In genomic region chr17:3295097-3295496, GRCm38 (mm10) we compare ENCODE assay signal across 22 mouse cellular contexts. TPM values are rescaled to one million over a fixed set of nuclear protein-coding genes. Genes with fewer than 3 reads are reported as not detected.
DNase-seq lines count a peak whose midpoint lies in the region; ATAC-seq and TF ChIP-seq lines count a peak whose summit lies in the region.
"Had no signal": no experiment of that assay in that cellular context is flagged by ENCODE, and none has a peak within 500 bp of the region (broad histone marks: within the 10 kb centered on the region; RNA-seq: fewer than 3 reads in every experiment).

No protein-coding gene starts in this region.

- 0 out of 2 replicates have a peak, but pooled peaks have one; percentile 43 for ATAC-seq in kidney, embryonic 16.5 days (ENCODE audit: low FRiP score, low TSS enrichment)
- ATAC-seq in common myeloid progenitor, adult 5-6 weeks (replicated peaks; ENCODE audit: low read depth, poor library complexity, severe bottlenecking), result 0 out of 2 replicates have a peak, but pooled peaks have one; percentile 25
- peak; percentile 74 for ATAC-seq in intestine, postnatal 0 days
- peak; percentile 67; the same call in 1 of the 2 replicates for ATAC-seq in stomach, embryonic 16.5 days (ENCODE audit: insufficient read depth, low FRiP score)
- ATAC-seq: forebrain, embryonic 15.5 days; midbrain, embryonic 15.5 days had no signal

- no peak for TF ChIP-seq CTCF in intestine, postnatal 0 days (IDR thresholded peaks at IDR 0.05; ENCODE audit: low read depth)

- peaks cover 9% of the 10 kb centered on the region for H3K4me1 ChIP-seq in kidney, embryonic 16.5 days (ENCODE audit: insufficient read depth, low read length)
- 0 out of 2 replicates have a peak, but pooled peaks cover 3% of the 10 kb centered on the region for H3K4me1 ChIP-seq in intestine, postnatal 0 days (replicated peaks; ENCODE audit: control insufficient read depth, insufficient read depth, low read length)
- H3K4me1 ChIP-seq in stomach, embryonic 16.5 days (ENCODE audit: control insufficient read depth, insufficient read depth, low read length), result peaks cover 4% of the 10 kb centered on the region; the same call in 1 of the 2 replicates
- H3K4me1 ChIP-seq: forebrain, embryonic 15.5 days; hindbrain, embryonic 12.5 days; liver, embryonic 13.5 days; midbrain, embryonic 15.5 days had no signal

- H3K36me3 ChIP-seq in kidney, embryonic 16.5 days (ENCODE audit: insufficient read depth, low read length), result no peaks in the 10 kb centered on the region
- H3K36me3 ChIP-seq in intestine, postnatal 0 days (ENCODE audit: control insufficient read depth, insufficient read depth), result no peaks in the 10 kb centered on the region
- H3K36me3 ChIP-seq in stomach, embryonic 16.5 days (ENCODE audit: control insufficient read depth, insufficient read depth, low read length), result 0 out of 2 replicates have a peak, but pooled peaks cover 3% of the 10 kb centered on the region
- H3K36me3 ChIP-seq: liver, embryonic 13.5 days; midbrain, embryonic 15.5 days had no signal

- no peak overlapping the region for H3K9ac ChIP-seq in kidney, embryonic 16.5 days (replicated peaks; ENCODE audit: low read length)
- no peak overlapping the region for H3K9ac ChIP-seq in intestine, postnatal 0 days (ENCODE audit: low read depth, low read length)
- H3K9ac ChIP-seq in stomach, embryonic 16.5 days (ENCODE audit: low read length), result no peak overlapping the region
- H3K9ac ChIP-seq: forebrain, embryonic 15.5 days; hindbrain, embryonic 12.5 days; liver, embryonic 13.5 days; midbrain, embryonic 15.5 days; neural tube, embryonic 13.5 days had no signal

- H3K27me3 ChIP-seq in kidney, embryonic 16.5 days (ENCODE audit: insufficient read depth, low read length), result no peaks in the 10 kb centered on the region
- H3K27me3 ChIP-seq in intestine, postnatal 0 days (replicated peaks; ENCODE audit: control insufficient read depth, insufficient read depth, low read length), result no peaks in the 10 kb centered on the region
- H3K27me3 ChIP-seq in stomach, embryonic 16.5 days (ENCODE audit: control insufficient read depth, insufficient read depth, low read length), result no peaks in the 10 kb centered on the region
- H3K27me3 ChIP-seq: forebrain, embryonic 15.5 days; hindbrain, embryonic 12.5 days; liver, embryonic 13.5 days; megakaryocyte, embryonic 14.5 days; midbrain, embryonic 15.5 days; neural tube, embryonic 13.5 days had no signal

- no peak overlapping the region for H3K4me3 ChIP-seq in kidney, embryonic 16.5 days (ENCODE audit: low read length)
- no peak overlapping the region for H3K4me3 ChIP-seq in intestine, postnatal 0 days (ENCODE audit: low read depth, low read length)
- no peak overlapping the region for H3K4me3 ChIP-seq in stomach, embryonic 16.5 days (replicated peaks; ENCODE audit: low read length)
- H3K4me3 ChIP-seq: forebrain, embryonic 15.5 days; hindbrain, embryonic 12.5 days; liver, embryonic 13.5 days; megakaryocyte, embryonic 14.5 days; midbrain, embryonic 15.5 days; neural tube, embryonic 13.5 days had no signal

- H3K4me2 ChIP-seq in kidney, embryonic 16.5 days (replicated peaks; ENCODE audit: low read depth, low read length), result no peak overlapping the region
- no peak overlapping the region for H3K4me2 ChIP-seq in intestine, postnatal 0 days (replicated peaks; ENCODE audit: low read depth)
- no peak overlapping the region for H3K4me2 ChIP-seq in stomach, embryonic 16.5 days (ENCODE audit: low read depth, low read length)
- H3K4me2 ChIP-seq: forebrain, embryonic 15.5 days; heart, embryonic 11.5 days; hindbrain, embryonic 12.5 days; liver, embryonic 13.5 days; midbrain, embryonic 15.5 days; neural tube, embryonic 13.5 days had no signal

- 19% methylated on average over 2 of the region's 2 CpGs for WGBS in kidney, embryonic 16.5 days
- 10% methylated on average over 2 of the region's 2 CpGs for WGBS in intestine, postnatal 0 days
- 15% methylated on average over 2 of the region's 2 CpGs for WGBS in stomach, embryonic 16.5 days

- no peaks in the 10 kb centered on the region for H3K9me3 ChIP-seq in kidney, embryonic 16.5 days (ENCODE audit: low read length)
- H3K9me3 ChIP-seq in intestine, postnatal 0 days (ENCODE audit: control insufficient read depth), result no peaks in the 10 kb centered on the region
- no peaks in the 10 kb centered on the region for H3K9me3 ChIP-seq in stomach, embryonic 16.5 days (replicated peaks; ENCODE audit: control insufficient read depth, low read length)
- H3K9me3 ChIP-seq: forebrain, embryonic 15.5 days; hindbrain, embryonic 12.5 days; liver, embryonic 13.5 days; megakaryocyte, embryonic 14.5 days; midbrain, embryonic 15.5 days; neural tube, embryonic 13.5 days had no signal

- H3K27ac ChIP-seq in kidney, embryonic 16.5 days (ENCODE audit: low read length), result no peak overlapping the region
- peak overlapping the region; percentile 50; the same call in 1 of the 2 replicates for H3K27ac ChIP-seq in intestine, postnatal 0 days (ENCODE audit: low read depth, low read length)
- H3K27ac ChIP-seq in stomach, embryonic 16.5 days (ENCODE audit: low read length), result no peak overlapping the region
- H3K27ac ChIP-seq: forebrain, embryonic 15.5 days; hindbrain, embryonic 12.5 days; liver, embryonic 13.5 days; midbrain, embryonic 15.5 days; neural tube, embryonic 13.5 days had no signal

- DNase-seq in kidney, postnatal 4 days, result no peak
- DNase-seq in adrenal gland, adult 8-10 months, result no peak
- DNase-seq in embryo, embryonic 9.5 days (ENCODE audit: extremely low spot score), result no peak
- DNase-seq: adrenal gland, adult 2 months; cerebellum, adult 18-20 months; cerebellum, postnatal 14 days; embryo, embryonic 11 days; heart, postnatal 14 days; kidney, adult 8-10 months; liver, embryonic 13.5 days; lung, adult 2 months; right cerebral cortex, adult 18-20 months had no signal

RNA-seq across cellular contexts. Expression of gene Tiam2, which starts 31.3 kb away (rescaled TPM):
- polyA plus RNA-seq in kidney, embryonic 16.5 days (2015; fragmentation: Nextera tagmentation; extraction: Ambion mirVana), result 5.0 and 5.5 TPM in 2 replicates
- total RNA-seq in common myeloid progenitor, adult 5-6 weeks (2017), result 3.5 and 4.6 TPM in 2 replicates
- 1.9 and 2.1 TPM in 2 replicates for polyA plus RNA-seq in intestine, postnatal 0 days (2015; fragmentation: Nextera tagmentation; extraction: Ambion mirVana)
- polyA plus RNA-seq in stomach, embryonic 16.5 days (2015; fragmentation: Nextera tagmentation; extraction: Ambion mirVana), result 4.7 and 5.0 TPM in 2 replicates
- total RNA-seq in adrenal gland, adult 8-10 months (2022), result 10 to 100 TPM; 17.3 to 46.1 (median 32.0) TPM
